Mouse (Mus musculus) stomach, postnatal 0 days (tissue): ENCODE measurements at regions not wholly inside any gene's neighbourhood (a gene's known extent, or its start where the extent isn't known, plus 50 kb on each side); places are given as distances from the start of the nearest gene placed in this dataset.

Experiments
- CTCF ChIP-seq: IDR thresholded peaks from 2 replicates; pipeline ENCODE4 v1.5.1; 2016; ENCODE audit warnings: antibody characterized with exemption, low read depth, mild to moderate bottlenecking, moderate library complexity
- EP300 ChIP-seq: optimal IDR thresholded peaks from 2 replicates; pipeline ENCODE3; 2016; ENCODE audit warnings: antibody characterized with exemption

DNA sequence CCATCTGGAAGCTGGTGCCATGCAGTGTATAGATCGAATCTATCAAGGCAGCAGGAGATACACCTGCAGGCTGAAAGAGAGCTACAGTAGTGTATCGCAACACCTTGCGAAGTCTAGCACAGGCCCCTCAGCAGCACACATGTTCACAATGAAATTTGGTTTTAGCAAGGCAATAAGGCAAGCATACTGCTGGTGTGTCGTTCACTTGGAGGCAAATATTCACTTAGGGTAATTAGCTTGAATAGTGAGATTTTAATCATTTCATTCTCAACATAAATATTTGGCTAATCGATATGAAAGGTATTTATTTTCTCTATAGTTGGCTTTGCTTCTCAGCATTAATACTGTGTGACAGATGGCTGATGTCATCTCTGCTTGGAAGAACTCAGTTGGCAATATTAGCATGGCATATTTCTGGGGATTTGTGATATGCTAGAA, 559.9 kb downstream of the Etv1 start:
- TF ChIP-seq CTCF (no peak), EP300 (no peak)
